Mouse (Mus musculus) bone marrow macrophage, adult 2 months (primary cell): ENCODE measurements around the gene Afap1l2. TPM values are rescaled to one million over a fixed set of nuclear protein-coding genes. Genes with fewer than 3 reads are reported as not detected.

Source experiments
- H3K27ac ChIP-seq: 2 replicates; pipeline ENCODE4 v1.5.1; 2012; ENCODE audit warnings: low read depth, low read length; ENCODE audit not compliant: insufficient read depth
- H3K4me1 ChIP-seq: 2 replicates; pipeline ENCODE4 v1.6.1; 2012; ENCODE audit warnings: low read length; ENCODE audit not compliant: control insufficient read depth, insufficient read depth
- H3K4me3 ChIP-seq: 2 replicates; pipeline ENCODE4 v1.5.1; 2012; ENCODE audit warnings: mild to moderate bottlenecking, low read length, moderate library complexity; ENCODE audit not compliant: insufficient read depth
- CTCF ChIP-seq: IDR thresholded peaks from 2 replicates; pipeline ENCODE4 v1.5.1; 2012; ENCODE audit warnings: low read depth, mild to moderate bottlenecking, low read length, moderate library complexity
- POLR2A ChIP-seq: IDR thresholded peaks from 2 replicates; pipeline ENCODE4 v1.6.1; 2012; ENCODE audit warnings: mild to moderate bottlenecking, low read depth, low read length, borderline replicate concordance
- polyA plus RNA-seq: library from polyadenylated mRNA; stranded (reverse); fragments of >200 nt; gene quantifications from 2 replicates; pipeline ENCODE4 v1.2.4, GENCODE M21; 2012; ENCODE audit not compliant: missing spikeins, insufficient read depth, insufficient read length

The Afap1l2 gene
- polyA plus RNA-seq, 1 experiment = not detected

GRCm38 (mm10) chr19:56958011-56958410 is 50.0 kb downstream of the Afap1l2 start:
- no peak for TF ChIP-seq POLR2A
- no peak for TF ChIP-seq CTCF
- Histone ChIP-seq H3K4me1 (no peaks in the 10 kb centered on the region), H3K4me3 (no peak overlapping the region), H3K27ac (no peak overlapping the region)

DNA sequence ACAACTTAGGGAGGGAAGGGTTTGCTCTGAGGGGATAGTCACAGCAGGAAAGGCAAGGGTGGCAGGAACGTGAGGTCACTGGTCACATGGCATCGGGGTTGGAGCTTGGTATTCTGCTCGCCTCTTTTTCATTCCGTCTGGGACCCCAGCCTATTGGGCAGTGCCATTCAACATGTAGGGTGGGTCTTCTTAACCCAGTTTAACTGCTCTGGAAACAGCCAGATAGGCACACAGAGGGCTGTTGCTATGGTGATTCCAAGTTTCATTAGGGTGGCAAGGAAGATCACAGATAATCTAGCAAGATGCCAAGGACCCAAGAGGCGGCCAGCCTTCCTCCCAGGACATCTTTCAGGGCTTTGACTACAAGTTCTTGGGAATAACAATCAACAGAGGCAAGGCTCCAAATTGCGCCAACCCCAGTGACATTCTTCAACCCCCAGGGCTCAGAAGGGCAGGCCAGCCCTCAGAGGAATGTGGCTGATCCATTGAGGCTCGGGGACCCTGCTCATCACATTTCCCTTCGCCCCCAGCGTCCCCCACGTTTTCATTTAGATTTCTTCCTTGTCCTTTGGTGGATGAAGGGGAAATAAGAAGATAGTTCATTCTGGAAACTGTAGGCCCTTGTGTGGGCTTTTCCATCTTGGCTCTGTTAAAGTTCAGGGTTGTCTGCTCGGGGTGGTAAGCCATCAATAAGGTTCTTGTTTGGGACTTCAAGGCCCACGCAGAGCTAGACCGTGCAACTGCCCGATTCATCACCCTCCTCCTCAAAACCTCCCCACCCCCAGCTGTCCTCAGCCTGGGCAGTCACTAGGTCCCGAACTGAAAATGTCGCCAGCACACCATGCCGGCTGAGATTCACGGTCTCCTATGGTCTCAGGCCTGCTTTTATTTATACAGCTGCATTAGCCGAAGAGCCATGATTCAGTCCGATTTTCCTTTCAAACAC is 52.2 kb downstream of the Afap1l2 start:
- Histone ChIP-seq H3K4me3 (no peak overlapping the region), H3K4me1 (no peaks in the 10 kb centered on the region), H3K27ac (no peak overlapping the region)
- TF ChIP-seq POLR2A (no peak), CTCF (no peak)

- Histone ChIP-seq H3K4me3 (no peak overlapping the region), H3K4me1 (no peaks in the 10 kb centered on the region), H3K27ac (no peak overlapping the region)
- TF ChIP-seq CTCF (no peak), POLR2A (no peak)
Observed at GRCm38 (mm10) chr19:56954857-56955256, 53.2 kb downstream of the Afap1l2 start.

- TF ChIP-seq POLR2A = no peak
- TF ChIP-seq CTCF = no peak
- Histone ChIP-seq H3K27ac (no peak overlapping the region), H3K4me1 (no peaks in the 10 kb centered on the region), H3K4me3 (no peak overlapping the region)
Observed at GRCm38 (mm10) chr19:56953856-56954255, 54.2 kb downstream of the Afap1l2 start.

GRCm38 (mm10) chr19:56950818-56951217 is 57.2 kb downstream of the Afap1l2 start:
- H3K27ac ChIP-seq = no peak overlapping the region
- TF ChIP-seq CTCF (no peak), POLR2A (no peak)
- no peak overlapping the region for H3K4me3 ChIP-seq
- H3K4me1 ChIP-seq = no peaks in the 10 kb centered on the region

GRCm38 (mm10) chr19:56949868-56950267 is 58.2 kb downstream of the Afap1l2 start:
- no peaks in the 10 kb centered on the region for H3K4me1 ChIP-seq
- TF ChIP-seq POLR2A (no peak), CTCF (no peak)
- H3K4me3 ChIP-seq = no peak overlapping the region
- H3K27ac ChIP-seq = no peak overlapping the region

DNA sequence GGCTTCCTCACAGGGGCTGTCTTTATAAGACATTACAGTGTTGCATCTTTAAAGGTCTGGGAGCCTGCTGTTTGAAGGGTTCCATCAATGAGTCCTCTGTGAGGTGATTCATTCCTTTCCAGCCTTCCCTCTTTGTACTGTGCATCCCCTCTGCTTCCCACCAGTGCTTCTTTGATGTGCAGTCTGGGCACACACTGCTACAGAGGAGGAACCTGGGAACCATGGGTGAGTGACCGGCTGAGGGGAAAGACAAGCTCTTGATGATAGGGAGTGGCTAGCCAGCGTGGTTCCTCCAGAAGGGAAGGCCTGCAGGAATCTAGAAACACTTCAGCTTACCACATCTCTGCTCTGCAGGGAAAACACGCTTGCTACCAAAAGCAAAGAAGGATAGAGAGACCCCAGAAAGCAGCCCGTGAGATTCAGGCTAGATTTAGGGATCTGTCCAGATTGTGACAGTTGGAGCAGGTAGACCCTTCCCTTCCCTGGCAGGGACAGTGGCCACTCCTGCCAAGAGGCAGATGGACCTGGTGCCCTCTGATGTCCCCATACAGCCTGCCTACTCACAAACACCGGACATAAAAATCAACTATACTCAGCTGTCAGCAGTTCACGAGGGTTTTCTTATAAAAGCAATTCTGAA is 59.9 kb downstream of the Afap1l2 start:
- no peaks in the 10 kb centered on the region for H3K4me1 ChIP-seq
- no peak overlapping the region for H3K27ac ChIP-seq
- TF ChIP-seq CTCF (no peak), POLR2A (no peak)
- H3K4me3 ChIP-seq = no peak overlapping the region

DNA sequence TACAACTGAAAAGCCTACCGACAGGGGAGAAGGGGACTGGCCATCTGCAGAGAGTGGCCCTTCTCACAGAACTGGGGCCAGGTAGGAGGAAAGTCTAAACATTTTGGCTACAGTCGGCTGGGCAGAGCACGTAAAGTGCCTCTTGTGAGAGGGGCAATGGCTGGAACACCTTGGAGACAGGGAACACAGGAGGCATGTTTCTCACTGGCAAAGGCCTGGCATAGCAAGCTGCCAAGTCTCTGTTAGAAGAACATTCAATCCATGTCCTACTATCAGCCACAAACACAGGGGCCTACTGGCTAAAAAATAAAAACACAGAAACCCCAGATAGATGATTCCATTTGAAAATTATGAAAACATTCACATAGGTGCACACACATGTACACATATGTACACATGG is 61.3 kb downstream of the Afap1l2 start:
- no peak overlapping the region for H3K27ac ChIP-seq
- H3K4me3 ChIP-seq = no peak overlapping the region
- TF ChIP-seq POLR2A = no peak
- no peak for TF ChIP-seq CTCF
- no peaks in the 10 kb centered on the region for H3K4me1 ChIP-seq

GRCm38 (mm10) chr19:56946277-56946676 is 61.8 kb downstream of the Afap1l2 start:
- Histone ChIP-seq H3K4me1 (no peaks in the 10 kb centered on the region), H3K4me3 (no peak overlapping the region), H3K27ac (no peak overlapping the region)
- no peak for TF ChIP-seq POLR2A
- no peak for TF ChIP-seq CTCF

DNA sequence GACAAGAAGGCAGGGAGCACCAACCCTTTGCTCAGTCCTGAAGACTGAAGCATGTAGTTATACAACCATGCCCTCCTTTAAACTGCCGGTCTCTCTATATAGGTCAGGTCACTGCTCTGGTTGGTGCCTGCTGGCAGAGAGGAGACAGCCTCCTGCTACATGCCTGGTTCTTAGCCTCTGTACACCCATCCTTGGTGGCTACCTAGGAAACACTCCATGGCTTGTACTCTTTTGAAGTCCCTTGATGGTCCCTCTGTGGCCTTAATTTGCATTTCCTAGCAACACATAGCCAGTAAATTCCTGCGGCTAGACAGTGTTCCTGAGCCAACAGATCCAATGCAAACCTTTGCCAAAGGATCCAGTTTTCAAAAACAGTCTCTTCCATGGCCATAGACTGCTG is 62.4 kb downstream of the Afap1l2 start:
- Histone ChIP-seq H3K4me1 (no peaks in the 10 kb centered on the region), H3K4me3 (no peak overlapping the region), H3K27ac (no peak overlapping the region)
- no peak for TF ChIP-seq POLR2A
- no peak for TF ChIP-seq CTCF
